Mouse (Mus musculus): ENCODE data around the gene Fsip1.

- TF ChIP-seq CTCF (conservative IDR thresholded peaks at IDR 0.05 in 1 of 2, IDR thresholded peaks at IDR 0.05 in 1 of 2; ENCODE audit: low read depth in 2 of 2, low read length in 2 of 2) (no peak), USF2 (conservative IDR thresholded peaks at IDR 0.05; ENCODE audit: low read depth, low read length) (no peak), POLR2A (IDR thresholded peaks at IDR 0.05; ENCODE audit: low read depth, low read length) (no peak), NELFE (IDR thresholded peaks at IDR 0.05; ENCODE audit: low read depth, low read length) (no peak), ZC3H11A (IDR thresholded peaks at IDR 0.05; ENCODE audit: low read depth, low read length) (no peak), TBP (conservative IDR thresholded peaks at IDR 0.05; ENCODE audit: low read depth, low read length) (no peak), RCOR1 (conservative IDR thresholded peaks at IDR 0.05; ENCODE audit: low read depth, low read length) (no peak), MAFK (IDR thresholded peaks at IDR 0.05; ENCODE audit: insufficient replicate concordance, low read length) (no peak), UBTF (IDR thresholded peaks at IDR 0.05; ENCODE audit: low read depth, low read length) (no peak), SMC3 (IDR thresholded peaks at IDR 0.05; ENCODE audit: low read depth, low read length) (no peak)
Measured at GRCm38 (mm10) chr2:118148321-118149142, 108.2 kb downstream of the Fsip1 start.

All from CH12.LX (cell line).